Mouse (Mus musculus) limb, embryonic 15.5 days (tissue): ENCODE data around the gene Defb47. TPM values are rescaled to one million over a fixed set of nuclear protein-coding genes. Genes with fewer than 3 reads are reported as not detected.

ENCODE experiments used
- ATAC-seq: fragments of 200-750 bp; cut with Nextera tagmentation; 2 replicates; pipeline ENCODE4 v1.8.0; 2017; ENCODE audit warnings: low read depth, moderate TSS enrichment; ENCODE audit not compliant: insufficient number of reproducible peaks, low FRiP score, low TSS enrichment
- H3K27ac ChIP-seq: fragments of 300-500 bp; sonication (generic); 2 replicates; pipeline ENCODE4 v1.5.1; 2015; ENCODE audit warnings: moderate library complexity, mild to moderate bottlenecking, inconsistent platforms
- H3K27me3 ChIP-seq: fragments of 300-500 bp; sonication (generic); 2 replicates; pipeline ENCODE4 v1.6.1; 2015; ENCODE audit warnings: inconsistent platforms
- H3K36me3 ChIP-seq: fragments of 300-500 bp; sonication (generic); 2 replicates; pipeline ENCODE4 v1.6.1; 2015; ENCODE audit warnings: inconsistent platforms
- H3K4me1 ChIP-seq: fragments of 300-500 bp; sonication (generic); 2 replicates; pipeline ENCODE4 v1.6.1; 2015; ENCODE audit warnings: inconsistent platforms
- H3K4me2 ChIP-seq: fragments of 300-500 bp; sonication (generic); 2 replicates; pipeline ENCODE4 v1.6.1; 2015; ENCODE audit warnings: mild to moderate bottlenecking, inconsistent platforms
- H3K4me3 ChIP-seq: fragments of 300-500 bp; sonication (generic); 2 replicates; pipeline ENCODE4 v1.5.1; 2015; ENCODE audit warnings: mild to moderate bottlenecking, inconsistent platforms
- H3K9ac ChIP-seq: fragments of 300-500 bp; sonication (generic); 2 replicates; pipeline ENCODE4 v1.6.1; 2015; ENCODE audit warnings: inconsistent platforms
- H3K9me3 ChIP-seq: fragments of 300-500 bp; sonication (generic); 2 replicates; pipeline ENCODE4 v1.6.1; 2016; ENCODE audit warnings: inconsistent platforms
- WGBS: fragments of 180-500 bp; shearing (Covaris S2); methylation state at CpG from one replicate; pipeline ENCODE4 v1.1.7; 2015; 5-methylcytosine and 5-hydroxymethylcytosine counted together
- polyA plus RNA-seq: library from polyadenylated mRNA; unstranded; fragments of >200 nt; fragmentation: Nextera tagmentation; extraction: Ambion mirVana; gene quantifications from 2 replicates; pipeline ENCODE4 v1.2.1, GENCODE M21; 2015

Defb47 gene
- polyA plus RNA-seq, 1 experiment from 2014 or later: not detected

- H3K27me3 ChIP-seq: no peaks in the 10 kb centered on the region
These were observed 13.6 kb downstream of the Defb47 start, which contains the start of gene Defb43 for GRCm38 (mm10) chr14:63011471-63011870. Gene Defb43, plus strand, starts transcription at chr14:63011771.

GRCm38 (mm10) chr14:63013082-63013481 lies 15.2 kb downstream of the Defb47 start:
- WGBS: 79% methylated on average over 4 of the region's 4 CpGs
- no peak for ATAC-seq
- Histone ChIP-seq H3K9ac (no peak overlapping the region), H3K27me3 (no peaks in the 10 kb centered on the region), H3K4me3 (no peak overlapping the region), H3K9me3 (no peaks in the 10 kb centered on the region), H3K36me3 (no peaks in the 10 kb centered on the region), H3K4me1 (no peaks in the 10 kb centered on the region), H3K27ac (no peak overlapping the region), H3K4me2 (no peak overlapping the region)

More at GRCm38 (mm10) chr14:63011471-63011870, 13.6 kb downstream of the Defb47 start, which contains the start of gene Defb43:
- Histone ChIP-seq H3K27ac (no peak within 1 kb of the TSS), H3K9ac (no peak within 1 kb of the TSS), H3K4me1 (no peaks in the 10 kb centered on the region), H3K4me2 (no peak within 1 kb of the TSS), H3K4me3 (no peak within 1 kb of the TSS), H3K9me3 (no peaks in the 10 kb centered on the region), H3K36me3 (no peaks in the 10 kb centered on the region)
- no peak for ATAC-seq
- WGBS: 95% methylated on average over 5 of the region's 5 CpGs

GRCm38 (mm10) chr14:63014667-63015066 lies 16.8 kb downstream of the Defb47 start:
- Histone ChIP-seq H3K27ac (no peak overlapping the region), H3K4me3 (no peak overlapping the region), H3K9me3 (no peaks in the 10 kb centered on the region), H3K36me3 (no peaks in the 10 kb centered on the region), H3K27me3 (no peaks in the 10 kb centered on the region), H3K9ac (no peak overlapping the region), H3K4me2 (no peak overlapping the region), H3K4me1 (no peaks in the 10 kb centered on the region)
- no peak for ATAC-seq
- WGBS: 85% methylated on average over 4 of the region's 4 CpGs

- Histone ChIP-seq H3K27ac (no peak overlapping the region), H3K9ac (no peak overlapping the region), H3K9me3 (no peaks in the 10 kb centered on the region), H3K4me2 (no peak overlapping the region), H3K36me3 (no peaks in the 10 kb centered on the region), H3K4me1 (no peaks in the 10 kb centered on the region), H3K4me3 (no peak overlapping the region), H3K27me3 (no peaks in the 10 kb centered on the region)
- ATAC-seq: no peak
- WGBS: 54% methylated on average over 6 of the region's 6 CpGs
These were observed 22.8 kb downstream of the Defb47 start for GRCm38 (mm10) chr14:63020524-63021156.

GRCm38 (mm10) chr14:63046691-63047090 lies 48.8 kb downstream of the Defb47 start, which contains the start of gene Defb42:
Gene Defb42, plus strand, starts transcription at chr14:63046991.
- no peaks in the 10 kb centered on the region for H3K36me3 ChIP-seq
- H3K4me2 ChIP-seq: no peak within 1 kb of the TSS
- H3K27ac ChIP-seq: no peak within 1 kb of the TSS
- no peak within 1 kb of the TSS for H3K4me3 ChIP-seq
- no peaks in the 10 kb centered on the region for H3K27me3 ChIP-seq
- no peak within 1 kb of the TSS for H3K9ac ChIP-seq
- WGBS: 69% methylated on average over 3 of the region's 3 CpGs
- H3K9me3 ChIP-seq: no peaks in the 10 kb centered on the region
- no peaks in the 10 kb centered on the region for H3K4me1 ChIP-seq
- no peak for ATAC-seq

GRCm38 (mm10) chr14:63049910-63050370 lies 52.1 kb downstream of the Defb47 start, which contains the start of gene Defb30:
Gene Defb30, minus strand, starts transcription at chr14:63049960.
- Histone ChIP-seq H3K27ac (no peak within 1 kb of the TSS), H3K4me3 (no peak within 1 kb of the TSS), H3K4me2 (no peak within 1 kb of the TSS), H3K9ac (no peak within 1 kb of the TSS), H3K27me3 (no peaks in the 10 kb centered on the region), H3K4me1 (no peaks in the 10 kb centered on the region), H3K36me3 (no peaks in the 10 kb centered on the region), H3K9me3 (no peaks in the 10 kb centered on the region)
- no peak for ATAC-seq
- 77% methylated on average over 9 of the region's 14 CpGs for WGBS

Other genes with a start within 250 kb of the Defb47 start
- gene Ints6, start 236.9 kb upstream of the Defb47 start, polyA plus RNA-seq: 17.8 and 24.2 TPM in 2 replicates
- gene Wdfy2, start 160.4 kb upstream of the Defb47 start, polyA plus RNA-seq: 8.7 and 9.8 TPM in 2 replicates
- gene Defb48, start 13.6 kb upstream of the Defb47 start, polyA plus RNA-seq: not detected in 2 replicates
- not detected in 2 replicates for gene Defb43, start 13.7 kb downstream of the Defb47 start, polyA plus RNA-seq
- 0.47 TPM in 1 of 2 replicates, not detected in the other for gene Defb42, start 48.9 kb downstream of the Defb47 start, polyA plus RNA-seq
- gene Defb30, start 51.9 kb downstream of the Defb47 start, polyA plus RNA-seq: not detected in 2 replicates